Mouse (Mus musculus): ENCODE measurements at regions not wholly inside any gene's neighbourhood (a gene's known extent, or its start where the extent isn't known, plus 50 kb on each side); places are given as distances from the start of the nearest gene placed in this dataset.
"Not testable (repeated sequence)": the region's sequence is repeated elsewhere in the genome, so short reads cannot be mapped to it uniquely, and the experiment has no call there.

- no peaks in the 10 kb centered on the region for H3K4me1 ChIP-seq (ENCODE audit: control insufficient read depth in 2 of 2, insufficient read depth in 2 of 2, low read length in 2 of 2, poor library complexity in 1 of 2)
- H3K27ac ChIP-seq (ENCODE audit: insufficient read depth, low read depth, low read length, poor library complexity, severe bottlenecking): no peak overlapping the region
- no peaks in the 10 kb centered on the region for H3K9me3 ChIP-seq (ENCODE audit: control insufficient read depth, insufficient read depth, low read depth, low read length)
- no peak overlapping the region for H3K4me3 ChIP-seq (ENCODE audit: insufficient read depth in 1 of 2, low read depth in 1 of 2, low read length in 2 of 2, poor library complexity in 1 of 2, severe bottlenecking in 1 of 2)
- H3K9ac ChIP-seq (ENCODE audit: insufficient read depth, low read depth, low read length, poor library complexity, severe bottlenecking): no peak overlapping the region
- in situ Hi-C loops (cut with MboI; ENCODE audit: low sequenced_read_pairs in 2 of 2, unreplicated experiment in 2 of 2): no loop called here
- TF ChIP-seq HCFC1 (IDR thresholded peaks at IDR 0.05; ENCODE audit: borderline replicate concordance, insufficient read depth, low read length) (no peak), CHD2 (IDR thresholded peaks at IDR 0.05; ENCODE audit: low read depth, low read length) (no peak), MAFK (IDR thresholded peaks at IDR 0.05; ENCODE audit: insufficient read depth, low read depth, low read length) (no peak), ZC3H11A (IDR thresholded peaks at IDR 0.05; ENCODE audit: borderline replicate concordance, low read depth, low read length) (no peak), ZNF384 (IDR thresholded peaks at IDR 0.05; ENCODE audit: low read depth, low read length) (no peak)
- DNase-seq (ENCODE audit: low read depth, low spot score): no peak
- no peaks in the 10 kb centered on the region for H3K36me3 ChIP-seq (ENCODE audit: control insufficient read depth, insufficient read depth, low read length, poor library complexity, severe bottlenecking)
Measured at GRCm38 (mm10) chr10:11608451-11608850, 265.2 kb downstream of the Epm2a start.

GRCm38 (mm10) chr10:11609092-11609491, 265.9 kb downstream of the Epm2a start:
- H3K4me1 ChIP-seq (ENCODE audit: control insufficient read depth in 2 of 2, insufficient read depth in 2 of 2, low read length in 2 of 2, poor library complexity in 1 of 2); H3K4me3 ChIP-seq (ENCODE audit: insufficient read depth in 1 of 2, low read depth in 1 of 2, low read length in 2 of 2, poor library complexity in 1 of 2, severe bottlenecking in 1 of 2); H3K27ac ChIP-seq (ENCODE audit: insufficient read depth, low read depth, low read length, poor library complexity, severe bottlenecking); H3K36me3 ChIP-seq (ENCODE audit: control insufficient read depth, insufficient read depth, low read length, poor library complexity, severe bottlenecking); H3K9me3 ChIP-seq (ENCODE audit: control insufficient read depth, insufficient read depth, low read depth, low read length); in situ Hi-C loops (cut with MboI; ENCODE audit: low sequenced_read_pairs in 2 of 2, unreplicated experiment in 2 of 2); H3K9ac ChIP-seq (ENCODE audit: insufficient read depth, low read depth, low read length, poor library complexity, severe bottlenecking); DNase-seq (ENCODE audit: low read depth, low spot score): not testable (repeated sequence)

GRCm38 (mm10) chr10:11648151-11648550, 304.9 kb downstream of the Epm2a start:
- H3K4me1 ChIP-seq (ENCODE audit: control insufficient read depth in 2 of 2, insufficient read depth in 2 of 2, low read length in 2 of 2, poor library complexity in 1 of 2): no peaks in the 10 kb centered on the region
- no peak overlapping the region for H3K9ac ChIP-seq (ENCODE audit: insufficient read depth, low read depth, low read length, poor library complexity, severe bottlenecking)
- no peak for TF ChIP-seq HCFC1 (IDR thresholded peaks at IDR 0.05; ENCODE audit: borderline replicate concordance, insufficient read depth, low read length)
- TF ChIP-seq ZC3H11A (IDR thresholded peaks at IDR 0.05; ENCODE audit: borderline replicate concordance, low read depth, low read length): no peak
- TF ChIP-seq CHD2 (IDR thresholded peaks at IDR 0.05; ENCODE audit: low read depth, low read length): no peak
- no peak for TF ChIP-seq MAFK (IDR thresholded peaks at IDR 0.05; ENCODE audit: insufficient read depth, low read depth, low read length)
- TF ChIP-seq ZNF384 (IDR thresholded peaks at IDR 0.05; ENCODE audit: low read depth, low read length): no peak
- DNase-seq (ENCODE audit: low read depth, low spot score): no peak
- H3K4me3 ChIP-seq (ENCODE audit: insufficient read depth in 1 of 2, low read depth in 1 of 2, low read length in 2 of 2, poor library complexity in 1 of 2, severe bottlenecking in 1 of 2): no peak overlapping the region
- no peaks in the 10 kb centered on the region for H3K36me3 ChIP-seq (ENCODE audit: control insufficient read depth, insufficient read depth, low read length, poor library complexity, severe bottlenecking)
- H3K9me3 ChIP-seq (ENCODE audit: control insufficient read depth, insufficient read depth, low read depth, low read length): no peaks in the 10 kb centered on the region
- no peak overlapping the region for H3K27ac ChIP-seq (ENCODE audit: insufficient read depth, low read depth, low read length, poor library complexity, severe bottlenecking)
- in situ Hi-C loops (cut with MboI; ENCODE audit: low sequenced_read_pairs in 2 of 2, unreplicated experiment in 2 of 2): no loop called here

- in situ Hi-C loops (cut with MboI; ENCODE audit: low sequenced_read_pairs in 2 of 2, unreplicated experiment in 2 of 2): no loop called here
- H3K36me3 ChIP-seq (ENCODE audit: control insufficient read depth, insufficient read depth, low read length, poor library complexity, severe bottlenecking): no peaks in the 10 kb centered on the region
- H3K4me1 ChIP-seq (ENCODE audit: control insufficient read depth in 2 of 2, insufficient read depth in 2 of 2, low read length in 2 of 2, poor library complexity in 1 of 2): no peaks in the 10 kb centered on the region
- H3K9ac ChIP-seq (ENCODE audit: insufficient read depth, low read depth, low read length, poor library complexity, severe bottlenecking): no peak overlapping the region
- H3K27ac ChIP-seq (ENCODE audit: insufficient read depth, low read depth, low read length, poor library complexity, severe bottlenecking): no peak overlapping the region
- no peaks in the 10 kb centered on the region for H3K9me3 ChIP-seq (ENCODE audit: control insufficient read depth, insufficient read depth, low read depth, low read length)
- no peak for TF ChIP-seq ZC3H11A (IDR thresholded peaks at IDR 0.05; ENCODE audit: borderline replicate concordance, low read depth, low read length)
- TF ChIP-seq ZNF384 (IDR thresholded peaks at IDR 0.05; ENCODE audit: low read depth, low read length): no peak
- TF ChIP-seq HCFC1 (IDR thresholded peaks at IDR 0.05; ENCODE audit: borderline replicate concordance, insufficient read depth, low read length): no peak
- no peak for TF ChIP-seq MAFK (IDR thresholded peaks at IDR 0.05; ENCODE audit: insufficient read depth, low read depth, low read length)
- no peak for TF ChIP-seq CHD2 (IDR thresholded peaks at IDR 0.05; ENCODE audit: low read depth, low read length)
- DNase-seq (ENCODE audit: low read depth, low spot score): no peak
- no peak overlapping the region for H3K4me3 ChIP-seq (ENCODE audit: insufficient read depth in 1 of 2, low read depth in 1 of 2, low read length in 2 of 2, poor library complexity in 1 of 2, severe bottlenecking in 1 of 2)
Measured at GRCm38 (mm10) chr10:11660056-11660770, 317.0 kb downstream of the Epm2a start.

- Histone ChIP-seq H3K4me3 (ENCODE audit: insufficient read depth in 1 of 2, low read depth in 1 of 2, low read length in 2 of 2, poor library complexity in 1 of 2, severe bottlenecking in 1 of 2) (no peak overlapping the region), H3K36me3 (ENCODE audit: control insufficient read depth, insufficient read depth, low read length, poor library complexity, severe bottlenecking) (no peaks in the 10 kb centered on the region), H3K9me3 (ENCODE audit: control insufficient read depth, insufficient read depth, low read depth, low read length) (no peaks in the 10 kb centered on the region), H3K9ac (ENCODE audit: insufficient read depth, low read depth, low read length, poor library complexity, severe bottlenecking) (no peak overlapping the region), H3K27ac (ENCODE audit: insufficient read depth, low read depth, low read length, poor library complexity, severe bottlenecking) (no peak overlapping the region), H3K4me1 (ENCODE audit: control insufficient read depth in 2 of 2, insufficient read depth in 2 of 2, low read length in 2 of 2, poor library complexity in 1 of 2) (no peaks in the 10 kb centered on the region)
- TF ChIP-seq MAFK (IDR thresholded peaks at IDR 0.05; ENCODE audit: insufficient read depth, low read depth, low read length) (no peak), ZNF384 (IDR thresholded peaks at IDR 0.05; ENCODE audit: low read depth, low read length) (no peak), ZC3H11A (IDR thresholded peaks at IDR 0.05; ENCODE audit: borderline replicate concordance, low read depth, low read length) (no peak), CHD2 (IDR thresholded peaks at IDR 0.05; ENCODE audit: low read depth, low read length) (no peak), HCFC1 (IDR thresholded peaks at IDR 0.05; ENCODE audit: borderline replicate concordance, insufficient read depth, low read length) (no peak)
- no peak for DNase-seq (ENCODE audit: low read depth, low spot score)
- in situ Hi-C loops (cut with MboI; ENCODE audit: low sequenced_read_pairs in 2 of 2, unreplicated experiment in 2 of 2): no loop called here
Measured at GRCm38 (mm10) chr10:11661660-11662250, 318.6 kb downstream of the Epm2a start.

All from ES-E14 (cell line).